15 mouse cellular contexts compared by ENCODE assay signal in the genomic region with DNA sequence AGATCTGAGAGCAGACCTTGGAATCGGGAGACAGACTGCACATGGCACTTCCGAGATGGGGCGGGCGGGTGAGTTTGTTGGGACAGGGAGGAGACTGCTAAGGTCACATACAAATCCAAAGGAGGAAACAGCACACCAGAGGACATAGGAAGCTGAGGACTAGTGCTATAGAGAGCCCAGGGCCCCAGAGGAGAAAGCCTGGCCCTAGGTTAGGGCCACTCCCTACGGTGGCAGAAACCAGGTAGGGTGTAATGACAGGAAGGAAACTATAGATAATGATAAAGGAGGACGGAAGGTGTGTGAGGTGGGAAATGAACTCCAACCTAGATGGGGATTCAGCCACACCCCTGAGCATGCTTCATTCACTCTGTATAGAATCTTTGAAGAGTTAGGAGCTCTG.
"Had no signal": no experiment of that assay in that cellular context is flagged by ENCODE, and none has a peak within 500 bp of the region (broad histone marks: within the 10 kb centered on the region; RNA-seq: fewer than 3 reads in every experiment).

No protein-coding gene starts in this region.

- H3K9ac ChIP-seq: liver, embryonic 14.5 days; lung, embryonic 14.5 days; midbrain, embryonic 12.5 days; neural tube, embryonic 13.5 days had no signal

- DNase-seq: lung, adult 18-20 months; lung, embryonic 14.5 days; lung, postnatal 10 days; lung, postnatal 4 days; midbrain, embryonic 14.5 days; right cerebral cortex, postnatal 14 days; spleen, adult 18-20 months; thymus, adult 18-20 months; thymus, postnatal 14 days; thymus, postnatal 36 days had no signal

- H3K27ac ChIP-seq: liver, embryonic 14.5 days; midbrain, embryonic 10.5 days; midbrain, embryonic 12.5 days; neural tube, embryonic 13.5 days had no signal

- H3K27me3 ChIP-seq: midbrain, embryonic 12.5 days; neural tube, embryonic 13.5 days had no signal

- H3K4me3 ChIP-seq: midbrain, embryonic 10.5 days; midbrain, embryonic 12.5 days; neural tube, embryonic 13.5 days had no signal

- H3K9me3 ChIP-seq: midbrain, embryonic 10.5 days; midbrain, embryonic 12.5 days; neural tube, embryonic 13.5 days had no signal

- ATAC-seq: midbrain, embryonic 16.5 days had no signal

- H3K4me2 ChIP-seq: lung, embryonic 14.5 days; midbrain, embryonic 12.5 days; neural tube, embryonic 13.5 days had no signal
